ENCODE assay signal across 9 mouse cellular contexts in genomic region chr9:88221850-88222353, GRCm38 (mm10).
DNase-seq lines count a peak whose midpoint lies in the region; ATAC-seq lines count a peak whose summit lies in the region.
"Had no signal": no experiment of that assay in that cellular context is flagged by ENCODE, and none has a peak within 500 bp of the region (broad histone marks: within the 10 kb centered on the region; RNA-seq: fewer than 3 reads in every experiment).

No protein-coding gene starts in this region.

- H3K36me3 ChIP-seq in hindbrain, embryonic 10.5 days = no peaks in the 10 kb centered on the region
- no peaks in the 10 kb centered on the region for H3K36me3 ChIP-seq in hindbrain, embryonic 12.5 days
- H3K36me3 ChIP-seq in forebrain, embryonic 16.5 days (ENCODE audit: control insufficient read depth, insufficient read depth) = no peaks in the 10 kb centered on the region
- H3K36me3 ChIP-seq in limb, embryonic 13.5 days = no peaks in the 10 kb centered on the region
- H3K36me3 ChIP-seq in neural tube, embryonic 15.5 days = no peaks in the 10 kb centered on the region
- H3K36me3 ChIP-seq: liver, embryonic 15.5 days had no signal

- WGBS in hindbrain, embryonic 10.5 days = 20% methylated on average over 7 of the region's 7 CpGs
- 18% methylated on average over 7 of the region's 7 CpGs for WGBS in hindbrain, embryonic 12.5 days
- 27% methylated on average over 7 of the region's 7 CpGs for WGBS in forebrain, embryonic 16.5 days
- WGBS in limb, embryonic 13.5 days = 6% methylated on average over 7 of the region's 7 CpGs
- 10% methylated on average over 7 of the region's 7 CpGs for WGBS in neural tube, embryonic 15.5 days

- H3K4me1 ChIP-seq in hindbrain, embryonic 10.5 days (replicated peaks) = peaks cover 10% of the 10 kb centered on the region; the same call in 1 of the 2 replicates
- no peaks in the 10 kb centered on the region for H3K4me1 ChIP-seq in hindbrain, embryonic 12.5 days
- H3K4me1 ChIP-seq in forebrain, embryonic 16.5 days (replicated peaks; ENCODE audit: control insufficient read depth, insufficient read depth, low read length) = no peaks in the 10 kb centered on the region
- peaks cover 18% of the 10 kb centered on the region for H3K4me1 ChIP-seq in limb, embryonic 13.5 days
- no peaks in the 10 kb centered on the region for H3K4me1 ChIP-seq in neural tube, embryonic 15.5 days
- H3K4me1 ChIP-seq: liver, embryonic 15.5 days had no signal

- H3K9ac ChIP-seq in hindbrain, embryonic 12.5 days = no peak overlapping the region
- no peak overlapping the region for H3K9ac ChIP-seq in forebrain, embryonic 16.5 days (replicated peaks; ENCODE audit: low read depth, low read length)
- no peak overlapping the region for H3K9ac ChIP-seq in limb, embryonic 13.5 days
- no peak overlapping the region for H3K9ac ChIP-seq in neural tube, embryonic 15.5 days (replicated peaks)
- H3K9ac ChIP-seq: liver, embryonic 15.5 days had no signal

- H3K27me3 ChIP-seq in hindbrain, embryonic 10.5 days (ENCODE audit: insufficient read depth, poor library complexity, severe bottlenecking) = no peaks in the 10 kb centered on the region
- H3K27me3 ChIP-seq in hindbrain, embryonic 12.5 days = 0 out of 2 replicates have a peak, but pooled peaks cover 5% of the 10 kb centered on the region
- H3K27me3 ChIP-seq in forebrain, embryonic 16.5 days (replicated peaks; ENCODE audit: control insufficient read depth, insufficient read depth, low read length) = no peaks in the 10 kb centered on the region
- H3K27me3 ChIP-seq in limb, embryonic 13.5 days = peaks cover 24% of the 10 kb centered on the region
- no peaks in the 10 kb centered on the region; the same call in 1 of the 2 replicates for H3K27me3 ChIP-seq in neural tube, embryonic 15.5 days (replicated peaks)
- H3K27me3 ChIP-seq: liver, embryonic 15.5 days had no signal

- H3K27ac ChIP-seq in hindbrain, embryonic 10.5 days = no peak overlapping the region
- no peak overlapping the region for H3K27ac ChIP-seq in hindbrain, embryonic 12.5 days
- H3K27ac ChIP-seq in forebrain, embryonic 16.5 days (ENCODE audit: low read length) = no peak overlapping the region
- H3K27ac ChIP-seq in limb, embryonic 13.5 days = no peak overlapping the region
- no peak overlapping the region for H3K27ac ChIP-seq in neural tube, embryonic 15.5 days (replicated peaks)
- H3K27ac ChIP-seq: liver, embryonic 15.5 days had no signal

- H3K4me2 ChIP-seq in hindbrain, embryonic 12.5 days (replicated peaks) = no peak overlapping the region
- H3K4me2 ChIP-seq in forebrain, embryonic 16.5 days (ENCODE audit: low read length) = no peak overlapping the region
- H3K4me2 ChIP-seq in limb, embryonic 13.5 days (replicated peaks) = no peak overlapping the region
- H3K4me2 ChIP-seq in neural tube, embryonic 15.5 days = no peak overlapping the region
- H3K4me2 ChIP-seq: liver, embryonic 15.5 days had no signal

- peak; percentile 74 for DNase-seq in hindbrain, embryonic 10.5 days (ENCODE audit: low spot score)
- DNase-seq in adrenal gland, postnatal 36 days = peak; percentile 25 to 54
- peak; percentile 40 for DNase-seq in induced T-regulatory cell, adult 2 months (ENCODE audit: low read depth)

- no peaks in the 10 kb centered on the region for H3K9me3 ChIP-seq in hindbrain, embryonic 10.5 days
- no peaks in the 10 kb centered on the region for H3K9me3 ChIP-seq in hindbrain, embryonic 12.5 days (replicated peaks)
- H3K9me3 ChIP-seq in forebrain, embryonic 16.5 days (ENCODE audit: control insufficient read depth, low read length) = no peaks in the 10 kb centered on the region
- no peaks in the 10 kb centered on the region for H3K9me3 ChIP-seq in limb, embryonic 13.5 days
- no peaks in the 10 kb centered on the region for H3K9me3 ChIP-seq in neural tube, embryonic 15.5 days (replicated peaks)
- H3K9me3 ChIP-seq: liver, embryonic 15.5 days had no signal

- H3K4me3 ChIP-seq in hindbrain, embryonic 10.5 days = no peak overlapping the region
- H3K4me3 ChIP-seq in hindbrain, embryonic 12.5 days = no peak overlapping the region
- H3K4me3 ChIP-seq in forebrain, embryonic 16.5 days (replicated peaks; ENCODE audit: low read length) = no peak overlapping the region
- no peak overlapping the region for H3K4me3 ChIP-seq in limb, embryonic 13.5 days
- H3K4me3 ChIP-seq in neural tube, embryonic 15.5 days (replicated peaks) = no peak overlapping the region
- H3K4me3 ChIP-seq: liver, embryonic 15.5 days had no signal

- ATAC-seq in hindbrain, embryonic 12.5 days (ENCODE audit: low FRiP score) = no peak
- 0 out of 2 replicates have a peak, but pooled peaks have one; percentile 40 for ATAC-seq in forebrain, embryonic 16.5 days
- peak; percentile 38; the same call in 1 of the 2 replicates for ATAC-seq in limb, embryonic 13.5 days (ENCODE audit: low FRiP score, low read depth)
- peak; percentile 61; the same call in 1 of the 2 replicates for ATAC-seq in neural tube, embryonic 15.5 days (ENCODE audit: low FRiP score)
- no peak for ATAC-seq in monocyte, adult 5-6 weeks (replicated peaks; ENCODE audit: insufficient number of reproducible peaks, low FRiP score, low TSS enrichment, poor library complexity, severe bottlenecking)

Comparison
In these comparisons a context has a peak if more than half of its experiments do, and no peak if none do; other contexts are left out.
1. ATAC-seq: peak in forebrain, embryonic 16.5 days (single experiment), limb, embryonic 13.5 days (single experiment) and neural tube, embryonic 15.5 days (single experiment); none in hindbrain, embryonic 12.5 days (single experiment) and monocyte, adult 5-6 weeks (single experiment).
2. Peak in every context shown above with its lines, with median percentiles within 50 percentile points of each other: DNase-seq.